Mouse (Mus musculus) heart, embryonic 16.5 days (tissue): ENCODE results near the gene Sh3rf1. TPM values are rescaled to one million over a fixed set of nuclear protein-coding genes. Genes with fewer than 3 reads are reported as not detected.

Experiments
- ATAC-seq: fragments of 200-750 bp; cut with Nextera tagmentation; replicated peaks from 2 replicates; pipeline ENCODE4 v1.8.0; 2017; ENCODE audit warnings: moderate number of reproducible peaks; ENCODE audit not compliant: insufficient read depth, low FRiP score; ENCODE audit errors: extremely low read depth
- H3K27ac ChIP-seq: fragments of 300-500 bp; sonication (generic); 2 replicates; pipeline ENCODE4 v1.5.1; 2014; ENCODE audit warnings: mild to moderate bottlenecking, low read length, control low read depth, moderate library complexity
- H3K27me3 ChIP-seq: fragments of 300-500 bp; sonication (generic); 2 replicates; pipeline ENCODE4 v1.6.1; 2014; ENCODE audit warnings: low read length, mixed read lengths; ENCODE audit not compliant: control insufficient read depth, insufficient read depth
- H3K36me3 ChIP-seq: fragments of 300-500 bp; sonication (generic); 2 replicates; pipeline ENCODE4 v1.6.1; 2014; ENCODE audit not compliant: control insufficient read depth, insufficient read depth
- H3K4me1 ChIP-seq: fragments of 300-500 bp; sonication (generic); 2 replicates; pipeline ENCODE4 v1.6.1; 2014; ENCODE audit warnings: low read length, mixed read lengths; ENCODE audit not compliant: control insufficient read depth, insufficient read depth
- H3K4me2 ChIP-seq: fragments of 300-500 bp; sonication (generic); 2 replicates; pipeline ENCODE4 v1.6.1; 2014; ENCODE audit warnings: low read depth, mild to moderate bottlenecking, control low read depth, low read length
- H3K4me3 ChIP-seq: fragments of 300-500 bp; sonication (generic); 2 replicates; pipeline ENCODE4 v1.5.1; 2014; ENCODE audit warnings: mild to moderate bottlenecking, control low read depth, low read length
- H3K9ac ChIP-seq: fragments of 300-500 bp; sonication (generic); 2 replicates; pipeline ENCODE4 v1.6.1; 2014; ENCODE audit warnings: low read length, control low read depth
- H3K9me3 ChIP-seq: fragments of 300-500 bp; sonication (generic); replicated peaks from 2 replicates; pipeline ENCODE4 v1.6.1; 2016; ENCODE audit warnings: low read length; ENCODE audit not compliant: control insufficient read depth
- WGBS: fragments of 180-500 bp; shearing (Covaris S2); extraction: QIAGEN DNeasy Blood & Tissue Kit; methylation state at CpG from one replicate; pipeline ENCODE4 v1.1.7; 2014; 5-methylcytosine and 5-hydroxymethylcytosine counted together
- polyA plus RNA-seq: library from polyadenylated mRNA; unstranded; fragments of >200 nt; fragmentation: Nextera tagmentation; extraction: Ambion mirVana; gene quantifications from 2 replicates; pipeline ENCODE4 v1.2.1, GENCODE M21; 2015

Sh3rf1 gene
- polyA plus RNA-seq, 1 experiment from 2014 or later, result 5.3 TPM

- no peak overlapping the region for H3K4me3 ChIP-seq
- H3K4me1 ChIP-seq, result peaks cover 3% of the 10 kb centered on the region
- WGBS, result 86% methylated on average over 3 of the region's 3 CpGs
- no peak for ATAC-seq
- no peak overlapping the region for H3K4me2 ChIP-seq
- H3K9ac ChIP-seq, result no peak overlapping the region
- no peaks in the 10 kb centered on the region for H3K27me3 ChIP-seq
- no peaks in the 10 kb centered on the region for H3K36me3 ChIP-seq
- H3K9me3 ChIP-seq, result no peaks in the 10 kb centered on the region
- no peak overlapping the region for H3K27ac ChIP-seq
These were observed 195.8 kb downstream of the Sh3rf1 start for GRCm38 (mm10) chr8:61419521-61419920.

- 13% methylated on average over 5 of the region's 6 CpGs for WGBS
- no peak overlapping the region for H3K27ac ChIP-seq
- H3K4me3 ChIP-seq, result no peak overlapping the region
- peak; percentile 68; the same call in 1 of the 2 replicates for ATAC-seq
- H3K36me3 ChIP-seq, result no peaks in the 10 kb centered on the region
- no peaks in the 10 kb centered on the region for H3K9me3 ChIP-seq
- no peaks in the 10 kb centered on the region for H3K27me3 ChIP-seq
- no peak overlapping the region for H3K4me2 ChIP-seq
- H3K4me1 ChIP-seq, result peaks cover 3% of the 10 kb centered on the region
- no peak overlapping the region for H3K9ac ChIP-seq
These were observed 196.5 kb downstream of the Sh3rf1 start for GRCm38 (mm10) chr8:61420166-61420565.

- Histone ChIP-seq H3K4me2 (no peak overlapping the region), H3K4me1 (peaks cover 3% of the 10 kb centered on the region), H3K27me3 (no peaks in the 10 kb centered on the region), H3K9me3 (no peaks in the 10 kb centered on the region), H3K4me3 (no peak overlapping the region), H3K36me3 (no peaks in the 10 kb centered on the region), H3K9ac (no peak overlapping the region), H3K27ac (no peak overlapping the region)
- WGBS, result 81% methylated on average over 11 of the region's 11 CpGs
- ATAC-seq, result no peak
These were observed 197.9 kb downstream of the Sh3rf1 start for GRCm38 (mm10) chr8:61421606-61422005.

GRCm38 (mm10) chr8:61425125-61425524, 201.5 kb downstream of the Sh3rf1 start:
- Histone ChIP-seq H3K9ac (no peak overlapping the region), H3K4me1 (peaks cover 3% of the 10 kb centered on the region), H3K36me3 (no peaks in the 10 kb centered on the region), H3K9me3 (no peaks in the 10 kb centered on the region), H3K27ac (no peak overlapping the region), H3K27me3 (no peaks in the 10 kb centered on the region), H3K4me2 (no peak overlapping the region), H3K4me3 (no peak overlapping the region)
- no peak for ATAC-seq

DNA sequence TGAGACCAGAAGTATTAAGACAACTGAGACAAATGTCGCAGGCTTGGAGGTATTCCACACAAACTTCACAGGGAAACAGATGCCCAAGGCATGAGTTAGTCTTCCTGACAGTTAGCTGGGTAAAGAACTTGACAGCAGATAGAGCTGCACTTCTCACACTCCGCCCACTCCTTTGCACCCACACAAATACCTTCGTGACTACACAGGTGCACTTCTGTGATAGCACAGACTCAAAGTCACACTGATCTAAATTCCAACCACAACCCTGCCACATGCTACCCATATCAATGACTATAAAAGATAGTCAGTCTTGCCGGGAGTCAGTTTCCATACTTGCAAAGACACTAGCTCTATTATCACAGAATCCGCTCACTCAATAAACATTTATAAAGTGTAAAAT, 202.4 kb downstream of the Sh3rf1 start:
- no peak overlapping the region for H3K4me3 ChIP-seq
- no peaks in the 10 kb centered on the region for H3K9me3 ChIP-seq
- no peak overlapping the region for H3K9ac ChIP-seq
- 75% methylated on average over 5 of the region's 5 CpGs for WGBS
- H3K4me2 ChIP-seq, result no peak overlapping the region
- H3K4me1 ChIP-seq, result no peaks in the 10 kb centered on the region
- H3K27me3 ChIP-seq, result no peaks in the 10 kb centered on the region
- no peaks in the 10 kb centered on the region for H3K36me3 ChIP-seq
- no peak for ATAC-seq
- H3K27ac ChIP-seq, result no peak overlapping the region

GRCm38 (mm10) chr8:61426671-61427070, 203.0 kb downstream of the Sh3rf1 start:
- 51% methylated on average over 5 of the region's 5 CpGs for WGBS
- no peak overlapping the region for H3K4me3 ChIP-seq
- H3K9me3 ChIP-seq, result no peaks in the 10 kb centered on the region
- no peak for ATAC-seq
- H3K27me3 ChIP-seq, result no peaks in the 10 kb centered on the region
- no peaks in the 10 kb centered on the region for H3K4me1 ChIP-seq
- H3K36me3 ChIP-seq, result no peaks in the 10 kb centered on the region
- no peak overlapping the region for H3K9ac ChIP-seq
- H3K4me2 ChIP-seq, result no peak overlapping the region
- no peak overlapping the region for H3K27ac ChIP-seq

GRCm38 (mm10) chr8:61427916-61428681, 204.4 kb downstream of the Sh3rf1 start:
- no peak for ATAC-seq
- Histone ChIP-seq H3K27ac (no peak overlapping the region), H3K27me3 (no peaks in the 10 kb centered on the region), H3K4me3 (no peak overlapping the region), H3K9me3 (no peaks in the 10 kb centered on the region), H3K36me3 (no peaks in the 10 kb centered on the region), H3K4me2 (no peak overlapping the region), H3K4me1 (no peaks in the 10 kb centered on the region), H3K9ac (no peak overlapping the region)
- 60% methylated on average over 8 of the region's 8 CpGs for WGBS

- Histone ChIP-seq H3K4me1 (no peaks in the 10 kb centered on the region), H3K4me2 (no peak overlapping the region), H3K9me3 (no peaks in the 10 kb centered on the region), H3K9ac (no peak overlapping the region), H3K36me3 (no peaks in the 10 kb centered on the region), H3K4me3 (no peak overlapping the region), H3K27me3 (no peaks in the 10 kb centered on the region), H3K27ac (no peak overlapping the region)
- WGBS, result 72% methylated on average over 4 of the region's 4 CpGs
- no peak for ATAC-seq
These were observed 205.3 kb downstream of the Sh3rf1 start for GRCm38 (mm10) chr8:61428821-61429482.

DNA sequence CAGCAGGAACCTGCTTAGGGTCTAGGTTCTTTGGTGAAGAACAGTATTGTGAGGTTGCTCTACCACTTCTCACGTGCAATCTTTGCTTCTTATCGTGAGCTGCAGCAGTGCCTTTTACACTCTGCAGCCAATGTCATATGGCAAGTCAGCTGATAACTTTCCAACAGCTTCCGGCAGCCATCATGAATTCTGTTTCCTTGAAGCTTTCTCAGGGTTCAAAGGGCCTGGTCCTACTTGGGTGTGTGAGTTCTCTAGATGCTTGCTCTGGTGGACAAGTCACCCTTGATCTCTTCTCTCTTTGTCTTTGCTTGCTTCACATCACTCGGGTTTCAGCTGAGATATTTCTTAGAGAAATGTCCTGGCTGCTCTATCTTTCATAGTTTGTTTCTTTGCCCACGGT, 211.8 kb downstream of the Sh3rf1 start:
- H3K4me2 ChIP-seq, result no peak overlapping the region
- H3K27me3 ChIP-seq, result no peaks in the 10 kb centered on the region
- no peak overlapping the region for H3K4me3 ChIP-seq
- H3K36me3 ChIP-seq, result no peaks in the 10 kb centered on the region
- H3K4me1 ChIP-seq, result no peaks in the 10 kb centered on the region
- no peak for ATAC-seq
- no peak overlapping the region for H3K27ac ChIP-seq
- H3K9ac ChIP-seq, result no peak overlapping the region
- WGBS, result 76% methylated on average over 5 of the region's 5 CpGs
- peaks cover 10% of the 10 kb centered on the region for H3K9me3 ChIP-seq
